Mouse (Mus musculus) neural tube, embryonic 15.5 days (tissue): ENCODE data around the gene Arhgap22. TPM values are rescaled to one million over a fixed set of nuclear protein-coding genes. Genes with fewer than 3 reads are reported as not detected.

ENCODE experiments used
- ATAC-seq: fragments of 200-750 bp; cut with Nextera tagmentation; 2 replicates; pipeline ENCODE4 v1.8.0; 2017; ENCODE audit warnings: mild to moderate bottlenecking, moderate TSS enrichment, moderate library complexity; ENCODE audit not compliant: low FRiP score
- H3K27ac ChIP-seq: fragments of 300-500 bp; sonication (generic); replicated peaks from 2 replicates; pipeline ENCODE4 v1.5.1; 2015; ENCODE audit warnings: mild to moderate bottlenecking, inconsistent platforms
- H3K27me3 ChIP-seq: fragments of 300-500 bp; sonication (generic); replicated peaks from 2 replicates; pipeline ENCODE4 v1.6.1; 2015; ENCODE audit warnings: inconsistent platforms
- H3K36me3 ChIP-seq: fragments of 300-500 bp; sonication (generic); 2 replicates; pipeline ENCODE4 v1.6.1; 2015; ENCODE audit warnings: inconsistent platforms
- H3K4me1 ChIP-seq: fragments of 300-500 bp; sonication (generic); 2 replicates; pipeline ENCODE4 v1.6.1; 2015; ENCODE audit warnings: inconsistent platforms
- H3K4me2 ChIP-seq: fragments of 300-500 bp; sonication (generic); 2 replicates; pipeline ENCODE4 v1.6.1; 2015; ENCODE audit warnings: inconsistent platforms, mild to moderate bottlenecking, moderate library complexity
- H3K4me3 ChIP-seq: fragments of 300-500 bp; sonication (generic); replicated peaks from 2 replicates; pipeline ENCODE4 v1.5.1; 2015; ENCODE audit warnings: mild to moderate bottlenecking, inconsistent platforms
- H3K9ac ChIP-seq: fragments of 300-500 bp; sonication (generic); replicated peaks from 2 replicates; pipeline ENCODE4 v1.6.1; 2015; ENCODE audit warnings: mild to moderate bottlenecking, inconsistent platforms
- H3K9me3 ChIP-seq: fragments of 300-500 bp; sonication (generic); replicated peaks from 2 replicates; pipeline ENCODE4 v1.6.1; 2016; ENCODE audit warnings: inconsistent platforms
- WGBS: fragments of 180-500 bp; shearing (Covaris S2); methylation state at CpG from one replicate; pipeline ENCODE4 v1.1.7; 2015; ENCODE audit warnings: mixed read lengths; 5-methylcytosine and 5-hydroxymethylcytosine counted together
- polyA plus RNA-seq: library from polyadenylated mRNA; unstranded; fragments of >200 nt; fragmentation: Nextera tagmentation; extraction: Ambion mirVana; gene quantifications from 2 replicates; pipeline ENCODE4 v1.2.1, GENCODE M21; 2015

Arhgap22 gene
- polyA plus RNA-seq, 1 experiment from 2014 or later: 3.3 TPM

DNA sequence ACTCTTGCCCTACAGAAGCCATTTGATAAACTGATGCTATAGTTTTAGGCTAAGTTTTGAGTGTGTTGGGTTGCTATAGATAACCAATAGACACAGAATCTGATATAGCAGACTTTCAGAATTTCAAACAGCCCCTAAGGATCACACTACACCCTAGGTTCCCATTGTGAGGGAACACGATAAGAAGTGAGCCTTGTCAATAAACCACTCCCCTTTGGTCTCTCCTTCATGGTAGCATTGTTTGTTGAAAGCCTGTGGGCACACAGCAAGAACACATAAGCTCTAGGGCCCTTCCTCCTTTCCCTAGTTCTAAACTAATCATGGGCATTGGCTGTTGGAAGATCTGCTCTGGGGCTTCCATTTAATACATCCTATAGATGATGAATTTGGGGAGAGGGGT, 80.7 kb downstream of the Arhgap22 start:
- Histone ChIP-seq H3K4me1 (peaks cover 7% of the 10 kb centered on the region; the same call in 1 of the 2 replicates), H3K27me3 (no peaks in the 10 kb centered on the region), H3K4me3 (no peak overlapping the region), H3K27ac (no peak overlapping the region), H3K9me3 (no peaks in the 10 kb centered on the region), H3K36me3 (no peaks in the 10 kb centered on the region), H3K9ac (no peak overlapping the region), H3K4me2 (no peak overlapping the region)
- 59% methylated on average over 1 of the region's 1 CpGs for WGBS
- ATAC-seq: no peak

DNA sequence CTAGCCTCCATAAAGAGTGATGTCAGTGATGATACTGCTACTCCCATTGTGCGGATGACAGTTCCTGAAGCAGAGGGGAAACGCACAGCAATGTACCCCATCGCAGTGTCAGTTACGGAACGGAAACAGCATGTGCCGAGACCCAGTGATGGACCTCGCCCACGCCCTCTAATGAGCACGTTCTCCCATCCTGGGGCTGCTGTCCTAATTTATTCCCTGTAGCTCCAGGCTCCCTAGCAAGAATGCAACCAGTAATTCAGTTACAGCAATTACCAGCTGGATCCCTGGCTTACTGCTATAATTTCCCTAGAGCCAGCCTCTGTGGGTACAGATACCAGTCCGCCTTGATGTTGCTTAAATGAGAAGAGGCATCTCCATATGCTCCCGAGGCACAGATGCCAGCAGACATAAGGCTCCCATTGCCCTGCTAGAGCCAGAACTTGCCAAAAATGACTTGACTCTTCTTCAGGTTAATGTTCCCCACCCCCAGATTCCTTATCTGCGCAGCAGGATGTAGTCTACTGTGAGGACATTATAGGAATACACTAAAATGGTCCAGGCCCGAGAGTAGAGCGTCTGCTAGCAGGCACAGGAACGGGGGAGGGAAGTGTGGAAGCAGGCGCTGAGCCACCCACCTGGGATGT, 83.0 kb downstream of the Arhgap22 start:
- Histone ChIP-seq H3K27ac (no peak overlapping the region; the same call in 1 of the 2 replicates), H3K27me3 (no peaks in the 10 kb centered on the region), H3K4me3 (no peak overlapping the region), H3K9ac (no peak overlapping the region), H3K4me2 (no peak overlapping the region), H3K4me1 (peaks cover 7% of the 10 kb centered on the region; the same call in 1 of the 2 replicates), H3K36me3 (no peaks in the 10 kb centered on the region), H3K9me3 (no peaks in the 10 kb centered on the region)
- WGBS: 51% methylated on average over 16 of the region's 16 CpGs
- ATAC-seq: no peak

DNA sequence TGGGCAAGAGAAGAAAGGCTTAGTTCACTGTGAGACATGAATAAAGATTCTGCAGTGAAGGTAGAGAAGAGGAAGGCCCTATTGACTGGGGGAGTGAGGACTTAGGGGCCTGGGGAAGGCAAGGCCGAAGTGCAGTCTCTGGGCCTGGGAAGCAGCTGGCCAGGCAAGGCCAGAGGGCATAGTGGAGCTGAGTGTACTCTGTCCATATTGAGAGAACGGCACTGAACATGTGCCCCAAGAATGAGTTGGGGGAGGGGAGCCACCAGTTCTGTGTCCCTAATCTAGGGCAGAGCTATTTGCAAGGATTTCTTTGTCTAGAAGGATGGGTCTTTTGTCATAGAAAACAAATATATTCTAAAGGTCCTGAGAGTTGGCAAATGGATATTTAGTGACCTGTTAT, 86.8 kb downstream of the Arhgap22 start:
- Histone ChIP-seq H3K27ac (no peak overlapping the region), H3K36me3 (no peaks in the 10 kb centered on the region), H3K27me3 (0 out of 2 replicates have a peak, but pooled peaks cover 3% of the 10 kb centered on the region), H3K4me3 (no peak overlapping the region), H3K9ac (no peak overlapping the region), H3K9me3 (no peaks in the 10 kb centered on the region), H3K4me1 (peaks cover 7% of the 10 kb centered on the region; the same call in 1 of the 2 replicates), H3K4me2 (no peak overlapping the region)
- ATAC-seq: no peak
- 32% methylated on average over 2 of the region's 2 CpGs for WGBS

DNA sequence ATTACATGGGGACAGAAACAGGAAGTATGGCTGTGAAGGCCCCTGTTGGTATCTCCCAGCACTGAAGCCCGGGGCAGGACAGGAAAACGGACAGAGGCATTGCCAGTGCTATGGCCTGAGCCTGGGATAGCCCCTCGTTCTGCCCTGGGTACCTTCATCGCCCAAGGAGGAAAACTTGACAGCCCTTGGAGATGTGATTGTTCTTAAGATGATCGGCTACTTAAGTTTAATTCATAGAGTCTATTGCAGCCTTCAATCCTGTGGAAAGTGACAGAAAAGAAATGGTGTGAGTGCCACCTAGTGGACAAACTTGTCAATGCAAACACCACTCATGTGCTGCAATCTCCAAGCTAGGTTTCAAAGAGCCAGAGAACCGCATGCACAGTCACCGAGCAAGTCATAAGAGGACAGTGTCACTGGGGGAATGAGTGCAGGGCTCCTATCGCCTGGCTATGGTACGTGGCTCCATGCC, 89.6 kb downstream of the Arhgap22 start:
- WGBS: 30% methylated on average over 9 of the region's 9 CpGs
- Histone ChIP-seq H3K27ac (no peak overlapping the region), H3K4me1 (no peaks in the 10 kb centered on the region), H3K27me3 (0 out of 2 replicates have a peak, but pooled peaks cover 5% of the 10 kb centered on the region), H3K9me3 (no peaks in the 10 kb centered on the region), H3K9ac (no peak overlapping the region), H3K36me3 (no peaks in the 10 kb centered on the region), H3K4me2 (no peak overlapping the region), H3K4me3 (no peak overlapping the region)
- ATAC-seq: peak; percentile 63

DNA sequence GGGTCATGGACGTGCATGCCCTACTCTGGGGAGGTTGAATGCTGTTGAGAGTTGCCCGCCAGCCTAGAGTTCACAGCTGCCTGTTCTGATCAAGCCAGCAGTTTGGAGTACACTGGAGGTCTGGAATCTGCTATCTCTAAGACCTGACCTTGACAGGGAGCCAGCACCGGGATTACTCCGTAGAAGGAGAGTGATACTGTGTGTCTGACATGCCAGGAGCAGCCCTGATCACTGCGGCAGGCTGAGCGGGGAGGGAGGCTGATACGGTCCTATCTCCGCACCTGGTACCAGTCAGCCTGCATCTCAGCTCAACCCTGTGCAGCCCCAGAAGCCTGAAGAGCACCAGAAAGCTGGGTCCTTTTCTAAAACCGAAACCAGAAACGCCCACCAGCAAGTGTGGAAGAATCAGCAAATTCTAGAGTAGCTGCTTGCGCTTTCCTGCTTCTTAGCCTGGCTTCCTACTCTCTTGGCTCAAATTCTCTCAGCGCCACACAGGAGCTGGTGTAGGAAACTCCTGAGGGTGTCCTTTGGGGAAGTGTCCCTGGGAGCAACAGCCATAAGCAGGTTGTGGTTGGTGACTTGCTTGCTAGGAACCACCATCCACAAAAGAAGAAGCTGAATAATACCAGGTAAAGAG, 91.9 kb downstream of the Arhgap22 start:
- 0 out of 2 replicates have a peak, but pooled peaks cover 7% of the 10 kb centered on the region for H3K27me3 ChIP-seq
- H3K4me1 ChIP-seq: no peaks in the 10 kb centered on the region
- no peak overlapping the region for H3K4me3 ChIP-seq
- no peak overlapping the region for H3K27ac ChIP-seq
- 86% methylated on average over 12 of the region's 12 CpGs for WGBS
- H3K36me3 ChIP-seq: no peaks in the 10 kb centered on the region
- H3K4me2 ChIP-seq: no peak overlapping the region
- H3K9ac ChIP-seq: no peak overlapping the region
- no peaks in the 10 kb centered on the region for H3K9me3 ChIP-seq
- ATAC-seq: no peak

DNA sequence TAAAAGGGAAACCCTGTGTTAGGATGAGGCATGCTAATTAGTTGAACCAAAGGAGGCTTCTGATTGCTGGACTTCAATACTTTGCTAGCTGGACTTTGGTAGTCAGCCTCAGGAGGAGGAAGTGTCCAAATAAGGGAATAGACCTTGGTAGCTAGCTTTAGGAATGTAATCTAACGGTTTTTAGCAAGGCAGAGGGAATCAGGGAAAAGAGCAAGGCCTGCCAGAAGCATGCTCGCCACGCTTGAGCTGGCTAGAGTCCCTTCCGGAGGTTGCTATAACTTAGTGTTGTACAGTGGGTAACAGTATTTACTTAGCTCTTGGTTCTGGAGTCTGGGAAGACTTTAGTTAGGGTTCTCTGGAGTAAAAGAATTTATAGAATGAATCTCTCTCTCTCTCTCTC, 96.9 kb downstream of the Arhgap22 start:
- WGBS: 68% methylated on average over 4 of the region's 4 CpGs
- 0 out of 2 replicates have a peak, but pooled peaks cover 3% of the 10 kb centered on the region for H3K4me1 ChIP-seq
- ATAC-seq: no peak
- no peaks in the 10 kb centered on the region for H3K9me3 ChIP-seq
- no peak overlapping the region for H3K27ac ChIP-seq
- H3K4me3 ChIP-seq: no peak overlapping the region
- H3K4me2 ChIP-seq: no peak overlapping the region
- H3K36me3 ChIP-seq: no peaks in the 10 kb centered on the region
- H3K27me3 ChIP-seq: peaks cover 8% of the 10 kb centered on the region; the same call in 1 of the 2 replicates
- no peak overlapping the region for H3K9ac ChIP-seq

DNA sequence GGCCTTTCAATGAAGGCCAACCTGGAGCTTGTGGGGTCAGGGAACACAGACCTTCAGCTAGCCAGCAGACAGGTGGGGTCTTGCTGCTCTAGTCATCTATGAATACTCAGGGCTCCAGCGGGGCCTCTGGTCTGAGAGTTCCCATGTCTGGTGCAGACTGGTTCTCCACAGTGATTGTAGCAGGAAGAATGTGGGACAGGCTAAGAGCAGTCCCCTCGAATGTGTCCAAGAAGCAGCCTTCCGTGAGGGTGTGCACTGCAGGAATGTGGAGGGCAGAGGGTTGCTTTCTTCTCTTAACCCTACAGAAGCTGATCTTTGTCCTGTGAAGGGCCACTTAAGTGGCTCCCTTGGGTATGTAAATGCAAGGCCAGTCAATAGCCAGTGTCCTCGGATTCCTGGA, 98.5 kb downstream of the Arhgap22 start:
- Histone ChIP-seq H3K9ac (no peak overlapping the region), H3K27ac (no peak overlapping the region), H3K27me3 (peaks cover 13% of the 10 kb centered on the region), H3K4me2 (no peak overlapping the region), H3K9me3 (no peaks in the 10 kb centered on the region), H3K4me3 (no peak overlapping the region), H3K4me1 (0 out of 2 replicates have a peak, but pooled peaks cover 3% of the 10 kb centered on the region), H3K36me3 (no peaks in the 10 kb centered on the region)
- 32% methylated on average over 4 of the region's 4 CpGs for WGBS
- ATAC-seq: no peak

DNA sequence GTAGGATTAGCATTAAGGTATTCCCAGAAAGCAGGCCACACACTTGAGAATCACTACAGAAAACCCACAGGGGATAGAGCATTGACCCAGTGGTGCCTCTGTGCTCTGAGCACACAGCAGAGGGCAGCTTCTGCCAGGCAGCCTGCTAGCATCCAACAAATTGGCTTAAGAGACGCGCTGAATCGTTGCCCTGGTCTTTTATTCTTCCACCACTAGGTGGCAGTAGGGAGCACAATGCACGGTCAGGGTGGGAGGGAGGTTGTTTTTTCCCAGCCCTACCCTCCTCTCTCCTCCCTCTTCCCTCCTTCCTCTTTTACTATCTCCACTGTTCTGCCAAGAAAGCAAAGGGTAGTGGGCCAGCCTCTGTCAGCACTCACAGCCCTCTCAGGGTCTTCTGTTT, 99.8 kb downstream of the Arhgap22 start:
- H3K4me2 ChIP-seq: no peak overlapping the region
- ATAC-seq: peak; percentile 62; the same call in 1 of the 2 replicates
- no peaks in the 10 kb centered on the region for H3K9me3 ChIP-seq
- H3K4me3 ChIP-seq: no peak overlapping the region
- H3K36me3 ChIP-seq: no peaks in the 10 kb centered on the region
- peaks cover 14% of the 10 kb centered on the region for H3K27me3 ChIP-seq
- H3K27ac ChIP-seq: no peak overlapping the region
- H3K4me1 ChIP-seq: 0 out of 2 replicates have a peak, but pooled peaks cover 3% of the 10 kb centered on the region
- WGBS: 0% methylated on average over 4 of the region's 4 CpGs
- no peak overlapping the region for H3K9ac ChIP-seq

DNA sequence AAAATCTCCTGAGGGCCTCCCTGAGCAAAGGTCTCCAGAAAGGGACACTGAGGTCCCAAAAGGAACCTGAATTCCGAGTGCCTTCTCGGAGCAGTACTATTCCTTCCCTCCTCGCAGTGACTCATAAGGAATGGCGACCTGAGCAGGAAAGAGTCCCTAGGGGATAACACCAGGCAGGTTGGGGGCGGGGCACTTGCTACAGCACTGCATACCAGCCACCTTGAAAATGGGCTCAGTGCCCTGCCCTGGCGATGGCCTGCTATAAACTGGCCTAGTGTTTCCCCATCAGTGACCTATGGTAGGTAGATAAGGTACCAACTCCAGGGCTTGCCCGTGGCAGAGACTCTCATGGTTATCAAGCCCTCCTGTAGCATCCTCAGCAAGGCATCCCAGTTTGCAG, 100.3 kb downstream of the Arhgap22 start:
- Histone ChIP-seq H3K4me2 (no peak overlapping the region), H3K9ac (no peak overlapping the region), H3K36me3 (no peaks in the 10 kb centered on the region), H3K4me3 (no peak overlapping the region), H3K4me1 (0 out of 2 replicates have a peak, but pooled peaks cover 4% of the 10 kb centered on the region), H3K9me3 (no peaks in the 10 kb centered on the region), H3K27ac (no peak overlapping the region), H3K27me3 (peaks cover 12% of the 10 kb centered on the region)
- 41% methylated on average over 7 of the region's 7 CpGs for WGBS
- peak; percentile 46; the same call in 1 of the 2 replicates for ATAC-seq

DNA sequence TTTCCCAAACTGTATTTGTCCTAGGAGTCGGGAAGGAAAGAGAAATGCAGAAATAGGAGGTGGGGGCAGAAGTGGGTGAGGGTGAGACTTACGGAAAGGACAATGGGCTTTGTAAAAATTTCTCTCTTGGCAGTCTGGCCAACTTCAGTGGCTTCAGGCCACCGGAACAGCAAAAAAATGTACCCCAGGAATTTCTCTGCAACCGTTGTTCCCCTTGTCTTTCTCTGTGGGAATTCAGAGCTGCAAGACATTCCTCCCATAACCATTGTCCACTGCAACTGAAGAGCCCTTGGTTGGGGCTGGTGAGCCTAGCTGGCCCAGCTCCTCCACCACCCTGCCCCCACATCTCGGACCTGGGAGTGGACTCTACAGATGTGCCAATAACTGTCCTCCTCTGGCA, 101.3 kb downstream of the Arhgap22 start:
- peaks cover 21% of the 10 kb centered on the region for H3K27me3 ChIP-seq
- no peaks in the 10 kb centered on the region for H3K36me3 ChIP-seq
- H3K4me2 ChIP-seq: no peak overlapping the region
- H3K9ac ChIP-seq: no peak overlapping the region
- H3K4me3 ChIP-seq: no peak overlapping the region
- no peak overlapping the region for H3K27ac ChIP-seq
- WGBS: 52% methylated on average over 5 of the region's 5 CpGs
- ATAC-seq: no peak
- H3K9me3 ChIP-seq: no peaks in the 10 kb centered on the region
- peaks cover 13% of the 10 kb centered on the region for H3K4me1 ChIP-seq

DNA sequence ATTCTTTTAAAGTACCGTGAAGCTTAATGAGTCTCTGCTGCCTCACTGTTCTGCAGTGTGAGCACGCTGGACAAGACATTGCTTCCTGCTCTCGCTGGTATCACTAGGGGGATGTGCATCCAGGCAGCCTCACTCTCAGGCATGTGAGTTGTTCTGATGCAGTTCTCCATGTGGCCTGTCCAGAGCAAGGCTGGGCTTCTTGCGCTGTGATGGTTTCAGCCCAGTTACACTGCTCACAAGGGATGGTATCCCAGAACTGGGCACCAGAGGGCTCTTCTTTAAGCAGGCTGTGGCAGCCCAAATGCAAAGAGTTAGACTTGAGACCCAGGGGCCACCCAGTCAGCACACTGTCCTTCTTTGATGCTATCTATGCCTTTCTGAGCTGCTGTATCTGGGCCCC, 101.9 kb downstream of the Arhgap22 start:
- ATAC-seq: no peak
- Histone ChIP-seq H3K36me3 (no peaks in the 10 kb centered on the region), H3K27me3 (peaks cover 28% of the 10 kb centered on the region), H3K27ac (no peak overlapping the region), H3K9ac (no peak overlapping the region), H3K4me3 (no peak overlapping the region), H3K9me3 (no peaks in the 10 kb centered on the region), H3K4me1 (peaks cover 20% of the 10 kb centered on the region), H3K4me2 (no peak overlapping the region)
- WGBS: 44% methylated on average over 4 of the region's 4 CpGs

DNA sequence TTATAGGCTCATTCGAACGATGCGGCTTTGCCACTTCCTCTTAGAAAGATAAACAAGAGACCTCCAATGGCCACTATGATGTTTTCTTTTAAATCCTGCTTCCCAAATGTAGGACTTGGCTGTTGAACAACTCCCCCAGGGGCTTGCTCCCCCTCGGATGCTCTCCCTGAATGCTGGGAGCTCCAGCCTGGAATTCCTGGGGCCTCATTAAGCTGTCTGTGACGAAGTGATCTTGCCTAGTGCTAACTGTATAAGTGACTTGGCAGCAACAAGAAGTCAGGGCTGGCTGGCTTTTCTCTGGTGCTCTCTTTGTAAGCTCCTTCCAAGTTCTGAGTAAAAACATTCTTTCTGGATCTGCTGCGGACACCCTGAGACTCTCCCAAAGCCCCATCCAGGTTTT, 104.1 kb downstream of the Arhgap22 start:
- Histone ChIP-seq H3K4me3 (no peak overlapping the region), H3K27ac (0 out of 2 replicates have a peak overlapping the region, but pooled peaks have one; percentile 3), H3K9me3 (no peaks in the 10 kb centered on the region), H3K4me1 (peaks cover 26% of the 10 kb centered on the region), H3K27me3 (peaks cover 40% of the 10 kb centered on the region), H3K9ac (no peak overlapping the region), H3K36me3 (no peaks in the 10 kb centered on the region), H3K4me2 (no peak overlapping the region)
- no peak for ATAC-seq
- WGBS: 41% methylated on average over 6 of the region's 6 CpGs
